Mouse (Mus musculus): ENCODE results near the gene Zfp940. TPM values are rescaled to one million over a fixed set of nuclear protein-coding genes. Genes with fewer than 3 reads are reported as not detected.

Zfp940 gene
- polyA plus RNA-seq, 1 experiment, result 0.57 TPM

GRCm38 (mm10) chr7:29859532-29860517, 6.4 kb upstream of the Zfp940 start, which contains the start of gene Zfp420:
TSS of gene Zfp420 (plus strand) at chr7:29859979.
- H3K4me1 ChIP-seq (ENCODE audit: control insufficient read depth, insufficient read depth, low read length), result peaks cover 2% of the 10 kb centered on the region; the same call in 1 of the 2 replicates
- 3% methylated on average over 32 of the region's 32 CpGs for WGBS

DNA sequence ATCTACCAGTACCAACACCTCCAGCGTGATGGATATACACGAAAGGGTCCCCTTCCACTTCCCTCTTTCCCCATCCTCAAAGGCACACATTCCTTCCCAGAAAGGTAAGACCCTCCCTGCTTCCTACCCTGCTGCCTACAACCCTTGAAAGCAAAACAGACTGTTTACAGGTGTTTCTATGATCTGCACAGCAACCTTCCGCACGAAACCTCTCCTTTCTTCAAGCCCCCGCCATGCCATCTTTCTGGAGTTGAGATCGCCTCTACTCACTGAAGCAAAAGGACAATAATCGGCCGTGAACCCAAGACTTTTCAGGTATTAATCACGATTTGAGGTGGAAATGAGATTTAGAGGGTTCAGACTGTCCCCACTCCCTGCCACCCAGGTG, 644 bp downstream of the Zfp940 start:
- DNase-seq, result no peak
- peak overlapping the region; percentile 97 for H3K4me3 ChIP-seq (replicated peaks; ENCODE audit: extremely low read depth, low read depth, low read length)
- TF ChIP-seq CTCF (IDR thresholded peaks at IDR 0.05; ENCODE audit: insufficient read depth, low read length), result no peak
- TF ChIP-seq POLR2A (IDR thresholded peaks at IDR 0.05; ENCODE audit: borderline replicate concordance, extremely low read depth, low read depth, low read length), result no peak
- 0 out of 2 replicates have a peak, but pooled peaks cover 3% of the 10 kb centered on the region for H3K4me1 ChIP-seq (ENCODE audit: control insufficient read depth, insufficient read depth, low read length)
- 50% methylated on average over 9 of the region's 9 CpGs for WGBS

More at GRCm38 (mm10) chr7:29859532-29860517, 6.4 kb upstream of the Zfp940 start, which contains the start of gene Zfp420:
- H3K4me3 ChIP-seq (replicated peaks; ENCODE audit: extremely low read depth, low read depth, low read length), result peak within 1 kb of the TSS; percentile 93
- TF ChIP-seq CTCF (IDR thresholded peaks at IDR 0.05; ENCODE audit: insufficient read depth, low read length) (no peak), POLR2A (IDR thresholded peaks at IDR 0.05; ENCODE audit: borderline replicate concordance, extremely low read depth, low read depth, low read length) (peak; percentile 65; the same call in 1 of the 2 replicates)
- DNase-seq, result peak; percentile 78

GRCm38 (mm10) chr7:29844616-29845015, 8.9 kb downstream of the Zfp940 start:
- WGBS, result 90% methylated on average over 5 of the region's 5 CpGs
- TF ChIP-seq CTCF (IDR thresholded peaks at IDR 0.05; ENCODE audit: insufficient read depth, low read length), result no peak
- TF ChIP-seq POLR2A (IDR thresholded peaks at IDR 0.05; ENCODE audit: borderline replicate concordance, extremely low read depth, low read depth, low read length), result no peak
- H3K4me1 ChIP-seq (ENCODE audit: control insufficient read depth, insufficient read depth, low read length), result no peaks in the 10 kb centered on the region

DNA sequence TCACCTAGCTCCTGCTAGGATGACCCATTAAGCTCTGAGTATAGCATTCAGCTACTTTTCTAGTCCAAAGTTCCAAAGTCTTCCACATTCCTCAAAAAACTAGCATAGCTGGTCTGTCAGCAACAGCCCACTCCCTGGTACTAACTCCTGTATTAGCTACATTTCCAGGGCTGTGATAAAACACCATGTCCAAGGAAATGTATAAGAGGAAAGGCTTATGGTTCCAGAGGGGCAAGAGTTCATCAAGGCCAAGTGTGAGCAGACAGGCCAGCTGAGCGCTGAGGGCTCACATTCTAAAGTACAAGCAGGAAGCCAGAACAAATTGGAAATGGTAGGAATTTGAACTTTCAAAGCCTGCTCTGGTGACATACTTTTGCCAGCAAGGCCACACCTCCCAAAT, 11.4 kb downstream of the Zfp940 start:
- no peak for DNase-seq
- no peak for TF ChIP-seq POLR2A (IDR thresholded peaks at IDR 0.05; ENCODE audit: borderline replicate concordance, extremely low read depth, low read depth, low read length)
- TF ChIP-seq CTCF (IDR thresholded peaks at IDR 0.05; ENCODE audit: insufficient read depth, low read length), result no peak
- Histone ChIP-seq H3K4me3 (replicated peaks; ENCODE audit: extremely low read depth, low read depth, low read length) (no peak overlapping the region), H3K4me1 (ENCODE audit: control insufficient read depth, insufficient read depth, low read length) (no peaks in the 10 kb centered on the region)
- WGBS, result 91% methylated on average over 1 of the region's 1 CpGs

More at GRCm38 (mm10) chr7:29844616-29845015, 8.9 kb downstream of the Zfp940 start:
- no peak for DNase-seq
- H3K4me3 ChIP-seq (replicated peaks; ENCODE audit: extremely low read depth, low read depth, low read length), result no peak overlapping the region

DNA sequence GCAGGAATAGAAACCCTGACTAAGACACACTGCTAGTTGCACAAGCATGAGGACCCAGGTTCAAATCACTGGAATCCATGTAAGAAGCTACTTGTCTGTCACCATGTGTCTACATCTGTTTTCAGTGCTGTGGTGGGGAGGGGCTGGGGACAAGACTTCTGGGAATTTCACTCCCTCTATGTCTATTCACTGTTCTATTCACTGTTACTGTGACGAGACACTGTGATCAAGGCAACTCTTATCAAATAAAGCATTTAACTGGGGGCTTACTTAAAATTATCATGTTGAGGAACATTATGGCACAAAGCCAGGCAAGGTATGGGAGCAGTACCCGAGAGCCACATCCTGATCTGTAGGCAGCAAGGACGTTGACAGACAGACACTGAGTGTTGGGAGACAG, 14.2 kb downstream of the Zfp940 start:
- WGBS, result 82% methylated on average over 3 of the region's 3 CpGs
- TF ChIP-seq POLR2A (IDR thresholded peaks at IDR 0.05; ENCODE audit: borderline replicate concordance, extremely low read depth, low read depth, low read length) (no peak), CTCF (IDR thresholded peaks at IDR 0.05; ENCODE audit: insufficient read depth, low read length) (no peak)
- H3K4me3 ChIP-seq (replicated peaks; ENCODE audit: extremely low read depth, low read depth, low read length), result no peak overlapping the region
- no peaks in the 10 kb centered on the region for H3K4me1 ChIP-seq (ENCODE audit: control insufficient read depth, insufficient read depth, low read length)
- DNase-seq, result no peak

DNA sequence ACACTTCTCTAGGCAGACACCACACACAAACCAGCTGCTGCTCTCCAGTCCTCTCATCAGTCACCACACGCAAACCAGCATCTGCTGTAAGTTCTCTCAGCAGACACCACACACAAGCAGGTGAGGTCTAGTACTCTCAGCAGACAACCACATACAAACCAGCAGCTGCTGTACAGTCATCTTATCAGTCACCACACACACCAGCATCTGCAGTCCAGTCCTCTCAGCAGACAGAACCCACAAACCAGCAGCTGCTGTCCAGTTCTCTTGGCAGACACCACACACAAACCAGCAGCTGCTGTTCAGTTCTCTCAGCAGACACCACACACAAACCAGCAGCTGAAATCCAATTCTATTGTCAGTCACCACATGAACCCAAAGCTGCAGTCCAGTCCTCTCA, 16.7 kb downstream of the Zfp940 start:
- no peaks in the 10 kb centered on the region for H3K4me1 ChIP-seq (ENCODE audit: control insufficient read depth, insufficient read depth, low read length)
- no peak overlapping the region for H3K4me3 ChIP-seq (replicated peaks; ENCODE audit: extremely low read depth, low read depth, low read length)
- TF ChIP-seq POLR2A (IDR thresholded peaks at IDR 0.05; ENCODE audit: borderline replicate concordance, extremely low read depth, low read depth, low read length) (no peak), CTCF (IDR thresholded peaks at IDR 0.05; ENCODE audit: insufficient read depth, low read length) (no peak)
- 93% methylated on average over 1 of the region's 1 CpGs for WGBS
- DNase-seq, result no peak

GRCm38 (mm10) chr7:29829804-29830203, 23.7 kb downstream of the Zfp940 start:
- Histone ChIP-seq H3K4me3 (replicated peaks; ENCODE audit: extremely low read depth, low read depth, low read length) (no peak overlapping the region), H3K4me1 (ENCODE audit: control insufficient read depth, insufficient read depth, low read length) (no peaks in the 10 kb centered on the region)
- TF ChIP-seq CTCF (IDR thresholded peaks at IDR 0.05; ENCODE audit: insufficient read depth, low read length), result no peak
- TF ChIP-seq POLR2A (IDR thresholded peaks at IDR 0.05; ENCODE audit: borderline replicate concordance, extremely low read depth, low read depth, low read length), result no peak
- DNase-seq, result no peak
- 86% methylated on average over 12 of the region's 12 CpGs for WGBS

GRCm38 (mm10) chr7:29828001-29828400, 25.5 kb downstream of the Zfp940 start:
- H3K4me1 ChIP-seq (ENCODE audit: control insufficient read depth, insufficient read depth, low read length), result no peaks in the 10 kb centered on the region
- H3K4me3 ChIP-seq (replicated peaks; ENCODE audit: extremely low read depth, low read depth, low read length), result no peak overlapping the region
- DNase-seq, result no peak
- 84% methylated on average over 12 of the region's 12 CpGs for WGBS
- no peak for TF ChIP-seq CTCF (IDR thresholded peaks at IDR 0.05; ENCODE audit: insufficient read depth, low read length)
- TF ChIP-seq POLR2A (IDR thresholded peaks at IDR 0.05; ENCODE audit: borderline replicate concordance, extremely low read depth, low read depth, low read length), result no peak

- 1% methylated on average over 12 of the region's 12 CpGs for WGBS
- DNase-seq, result peak; percentile 69
- Histone ChIP-seq H3K4me3 (replicated peaks; ENCODE audit: extremely low read depth, low read depth, low read length) (peak overlapping the region; percentile 78), H3K4me1 (ENCODE audit: control insufficient read depth, insufficient read depth, low read length) (peaks cover 11% of the 10 kb centered on the region)
- TF ChIP-seq POLR2A (IDR thresholded peaks at IDR 0.05; ENCODE audit: borderline replicate concordance, extremely low read depth, low read depth, low read length), result no peak
- no peak for TF ChIP-seq CTCF (IDR thresholded peaks at IDR 0.05; ENCODE audit: insufficient read depth, low read length)
Measured at GRCm38 (mm10) chr7:29818619-29819254, 34.7 kb downstream of the Zfp940 start.

Measured in lung, adult 2 months (tissue).